Mouse (Mus musculus): ENCODE data around the gene Gadd45a.

- no peak for TF ChIP-seq CTCF (IDR thresholded peaks at IDR 0.05; ENCODE audit: low read depth)
- TF ChIP-seq EP300 (optimal IDR thresholded peaks at IDR 0.05), result no peak
Observed at GRCm38 (mm10) chr6:67050063-67050462, 12.8 kb upstream of the Gadd45a start.

All from stomach, postnatal 0 days (tissue).